Mouse (Mus musculus): ENCODE measurements around the gene Ifitm2.

GRCm38 (mm10) chr7:140991117-140991689 is 35.4 kb upstream of the Ifitm2 start:
- TF ChIP-seq CTCF (IDR thresholded peaks at IDR 0.05; ENCODE audit: control insufficient read depth, insufficient read depth, insufficient read length) (no peak), MAX (IDR thresholded peaks at IDR 0.05) (no peak), USF1 (IDR thresholded peaks at IDR 0.05; ENCODE audit: low read depth) (no peak), FOSL1 (IDR thresholded peaks at IDR 0.05; ENCODE audit: insufficient read depth, low read length, poor library complexity, severe bottlenecking) (no peak), MYOD1 (IDR thresholded peaks at IDR 0.05; ENCODE audit: control insufficient read depth, insufficient read length, low read depth) (no peak), CEBPB (IDR thresholded peaks at IDR 0.05; ENCODE audit: low read depth) (no peak), MYOG (IDR thresholded peaks at IDR 0.05; ENCODE audit: control insufficient read depth, extremely low read depth, insufficient read length) (no peak)
